Mouse (Mus musculus) embryonic fibroblast, embryonic 13.5 days (primary cell): ENCODE measurements around the gene Fryl.

Source experiments
- CTCF ChIP-seq: IDR thresholded peaks from 2 replicates; pipeline ENCODE4 v1.5.1; 2011; ENCODE audit warnings: mild to moderate bottlenecking, control low read depth, low read length, moderate library complexity, borderline replicate concordance; ENCODE audit not compliant: insufficient read depth
- POLR2A ChIP-seq: IDR thresholded peaks from 2 replicates; pipeline ENCODE4 v1.6.1; 2011; ENCODE audit warnings: low read depth, mild to moderate bottlenecking, control low read depth, low read length, moderate library complexity

DNA sequence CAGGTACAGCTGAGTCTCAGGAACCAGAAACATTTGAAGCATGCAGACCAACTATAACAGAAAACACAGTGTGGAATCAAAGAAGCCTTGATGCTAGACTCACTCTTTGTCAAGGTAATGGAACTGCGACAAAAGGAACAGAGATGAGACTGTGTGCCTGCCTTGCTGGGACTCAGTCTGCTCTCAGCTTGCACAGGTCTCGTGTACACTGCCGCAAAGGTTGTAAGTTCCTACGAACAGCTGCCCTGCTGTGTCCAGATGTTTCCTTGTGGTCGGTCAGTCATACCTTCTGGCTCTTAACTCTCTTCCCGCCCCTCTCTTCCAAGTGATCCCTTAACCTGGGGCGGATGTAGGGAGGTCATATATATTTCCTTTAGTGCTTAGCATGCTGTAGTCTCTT is 67.8 kb downstream of the Fryl start:
- TF ChIP-seq POLR2A (no peak), CTCF (no peak)
